Mouse (Mus musculus) hindbrain, embryonic 14.5 days (tissue): ENCODE measurements around the gene Prss27. TPM values are rescaled to one million over a fixed set of nuclear protein-coding genes. Genes with fewer than 3 reads are reported as not detected.
"Not testable (repeated sequence)": the region's sequence is repeated elsewhere in the genome, so short reads cannot be mapped to it uniquely, and the experiment has no call there.

Experiments
- ATAC-seq: fragments of 200-750 bp; cut with Nextera tagmentation; 2 replicates; pipeline ENCODE4 v1.8.0; 2017; ENCODE audit warnings: moderate number of reproducible peaks, mild to moderate bottlenecking, moderate TSS enrichment, moderate library complexity; ENCODE audit not compliant: low FRiP score
- DNase-seq: peaks from one replicate; pipeline ENCODE4 v3.0.0-alpha.2; 2015; ENCODE audit warnings: low spot score
- H3K27ac ChIP-seq: fragments of 300-500 bp; sonication (generic); 2 replicates; pipeline ENCODE4 v1.5.1; 2014; ENCODE audit warnings: mild to moderate bottlenecking, moderate library complexity
- H3K27me3 ChIP-seq: fragments of 300-500 bp; sonication (generic); 2 replicates; pipeline ENCODE4 v1.6.1; 2014; ENCODE audit warnings: mild to moderate bottlenecking, low read length, mixed read lengths; ENCODE audit not compliant: control insufficient read depth, insufficient read depth
- H3K36me3 ChIP-seq: fragments of 300-500 bp; sonication (generic); replicated peaks from 2 replicates; pipeline ENCODE4 v1.6.1; 2014; ENCODE audit not compliant: control insufficient read depth, insufficient read depth
- H3K4me1 ChIP-seq: fragments of 300-500 bp; sonication (generic); replicated peaks from 2 replicates; pipeline ENCODE4 v1.6.1; 2014; ENCODE audit warnings: antibody characterized with exemption, low read length, mixed read lengths; ENCODE audit not compliant: control insufficient read depth, insufficient read depth
- H3K4me2 ChIP-seq: fragments of 300-500 bp; sonication (generic); replicated peaks from 2 replicates; pipeline ENCODE4 v1.6.1; 2014; ENCODE audit warnings: mild to moderate bottlenecking, moderate library complexity
- H3K4me3 ChIP-seq: fragments of 300-500 bp; sonication (generic); replicated peaks from 2 replicates; pipeline ENCODE4 v1.5.1; 2014; ENCODE audit warnings: mild to moderate bottlenecking, low read length
- H3K9ac ChIP-seq: fragments of 300-500 bp; sonication (generic); 2 replicates; pipeline ENCODE4 v1.6.1; 2014
- H3K9me3 ChIP-seq: fragments of 300-500 bp; sonication (generic); 2 replicates; pipeline ENCODE4 v1.6.1; 2016; ENCODE audit warnings: low read length; ENCODE audit not compliant: control insufficient read depth
- WGBS: fragments of 180-500 bp; shearing (Covaris S2); extraction: QIAGEN DNeasy Blood & Tissue Kit; methylation state at CpG from one replicate; pipeline ENCODE4 v1.1.7; 2014; 5-methylcytosine and 5-hydroxymethylcytosine counted together
- microRNA-seq: library from miRNA; unstranded; fragments of <30 nt; microRNA quantifications from one replicate; pipeline ENCODE4, GENCODE M21; 2016
- polyA plus RNA-seq: library from polyadenylated mRNA; unstranded; fragments of >200 nt; fragmentation: Nextera tagmentation; extraction: Ambion mirVana; gene quantifications from 2 replicates; pipeline ENCODE4 v1.2.1, GENCODE M21; 2014

Gene Prss27
- polyA plus RNA-seq, 1 experiment from 2014 or later: 0.16 TPM

- WGBS: 79% methylated on average over 1 of the region's 1 CpGs
- H3K27ac ChIP-seq: no peak overlapping the region
- H3K9me3 ChIP-seq: no peaks in the 10 kb centered on the region
- ATAC-seq: no peak
- H3K9ac ChIP-seq: no peak overlapping the region
- H3K36me3 ChIP-seq: peaks cover 76% of the 10 kb centered on the region
- no peaks in the 10 kb centered on the region for H3K4me1 ChIP-seq
- H3K4me2 ChIP-seq: no peak overlapping the region
- no peaks in the 10 kb centered on the region for H3K27me3 ChIP-seq
- DNase-seq: no peak
- H3K4me3 ChIP-seq: no peak overlapping the region
These were observed 46.6 kb downstream of the Prss27 start for GRCm38 (mm10) chr17:24084593-24084992.

- 88% methylated on average over 4 of the region's 4 CpGs for WGBS
- not testable (repeated sequence) for H3K4me2 ChIP-seq, H3K4me3 ChIP-seq, DNase-seq, ATAC-seq, H3K27me3 ChIP-seq, H3K9ac ChIP-seq, H3K4me1 ChIP-seq, H3K27ac ChIP-seq, H3K9me3 ChIP-seq
- peaks cover 81% of the 10 kb centered on the region for H3K36me3 ChIP-seq
These were observed 48.5 kb downstream of the Prss27 start for GRCm38 (mm10) chr17:24086399-24086798.

GRCm38 (mm10) chr17:24090575-24090974 is 52.6 kb downstream of the Prss27 start:
- no peak overlapping the region for H3K27ac ChIP-seq
- no peaks in the 10 kb centered on the region for H3K4me1 ChIP-seq
- no peaks in the 10 kb centered on the region for H3K9me3 ChIP-seq
- no peak overlapping the region for H3K4me2 ChIP-seq
- WGBS: 100% methylated on average over 1 of the region's 1 CpGs
- H3K9ac ChIP-seq: no peak overlapping the region
- no peaks in the 10 kb centered on the region for H3K27me3 ChIP-seq
- no peak overlapping the region for H3K4me3 ChIP-seq
- peaks cover 86% of the 10 kb centered on the region for H3K36me3 ChIP-seq
- DNase-seq: no peak
- no peak for ATAC-seq

Small RNAs within 50 kb of the gene (microRNA-seq; reads per million reads assigned to microRNA genes)
- gene Gm27700: not detected

Other genes starting within 250 kb of the Prss27 start
- gene Srrm2, start 247.6 kb upstream of the Prss27 start, polyA plus RNA-seq: 390 and 455 TPM in 2 replicates
- 1,176 and 1,404 TPM in 2 replicates for gene Elob, start 209.0 kb upstream of the Prss27 start, polyA plus RNA-seq
- gene Prss33, start 202.1 kb upstream of the Prss27 start, polyA plus RNA-seq: not detected in 2 replicates
- 0.16 TPM in 1 of 2 replicates, not detected in the other for gene Prss32, start 194.3 kb upstream of the Prss27 start, polyA plus RNA-seq
- gene Prss41, start 194.0 kb upstream of the Prss27 start, polyA plus RNA-seq: 1.1 and 2.3 TPM in 2 replicates
- not detected in 2 replicates for gene Prss21, start 170.1 kb upstream of the Prss27 start, polyA plus RNA-seq
- not detected in 2 replicates for gene Dcpp1, start 157.3 kb upstream of the Prss27 start, polyA plus RNA-seq
- not detected in 2 replicates for gene Dcpp2, start 157.3 kb upstream of the Prss27 start, polyA plus RNA-seq
- gene Dcpp3, start 120.7 kb upstream of the Prss27 start, polyA plus RNA-seq: not detected in 2 replicates
- not detected in 2 replicates for gene Sbp, start 96.5 kb upstream of the Prss27 start, polyA plus RNA-seq
- not detected in 2 replicates for gene Sbpl, start 82.9 kb upstream of the Prss27 start, polyA plus RNA-seq
- gene Prss30, start 57.6 kb upstream of the Prss27 start, polyA plus RNA-seq: not detected in 2 replicates
- not detected in 2 replicates for gene Prss22, start 40.0 kb upstream of the Prss27 start, polyA plus RNA-seq
- 77.8 and 79.9 TPM in 2 replicates for gene Kctd5, start 35.3 kb downstream of the Prss27 start, polyA plus RNA-seq
- gene Pdpk1, start 112.8 kb downstream of the Prss27 start, polyA plus RNA-seq: 71.3 and 75.1 TPM in 2 replicates
- 29.1 and 30.6 TPM in 2 replicates for gene Amdhd2, start 125.6 kb downstream of the Prss27 start, polyA plus RNA-seq
- gene Atp6v0c, start 131.6 kb downstream of the Prss27 start, polyA plus RNA-seq: 1,495 and 1,569 TPM in 2 replicates
- 27.1 and 27.6 TPM in 2 replicates for gene Tbc1d24, start 167.4 kb downstream of the Prss27 start, polyA plus RNA-seq
- gene Ntn3, start 171.4 kb downstream of the Prss27 start, polyA plus RNA-seq: 3.9 and 5.0 TPM in 2 replicates
- 8.2 and 10.1 TPM in 2 replicates for gene Tedc2, start 182.7 kb downstream of the Prss27 start, polyA plus RNA-seq
- gene Ccnf, start 213.3 kb downstream of the Prss27 start, polyA plus RNA-seq: 11.8 and 21.2 TPM in 2 replicates